Mouse (Mus musculus) CH12.LX (cell line): ENCODE data around the gene Acox2. TPM values are rescaled to one million over a fixed set of nuclear protein-coding genes. Genes with fewer than 3 reads are reported as not detected.

Source experiments
- DNase-seq: peaks from one replicate; pipeline ENCODE4 v3.0.0-alpha.2; 2013; ENCODE audit errors: extremely low read depth
- H3K27ac ChIP-seq: 2 replicates; pipeline ENCODE4 v1.5.1; 2012; ENCODE audit warnings: low read depth, mild to moderate bottlenecking, control low read depth, moderate library complexity; ENCODE audit not compliant: insufficient read depth
- H3K27me3 ChIP-seq: replicated peaks from 2 replicates; pipeline ENCODE3; 2012; ENCODE audit warnings: inconsistent platforms
- H3K36me3 ChIP-seq, 2 experiments: replicated peaks in 1 of 2; 2 replicates each; pipeline versions ENCODE3 to v1.6.1; 2012; ENCODE audit warnings: inconsistent platforms in 1 of 2, low read length in 1 of 2, mild to moderate bottlenecking in 1 of 2, mixed read lengths in 1 of 2, moderate library complexity in 1 of 2; ENCODE audit not compliant: control insufficient read depth in 1 of 2, insufficient read depth in 1 of 2
- H3K4me1 ChIP-seq, 2 experiments: 2 replicates each; pipeline ENCODE4 v1.6.1; 2012; ENCODE audit warnings: inconsistent platforms in 1 of 2, moderate library complexity in 1 of 2; ENCODE audit not compliant: insufficient read depth in 2 of 2, control insufficient read depth in 1 of 2
- H3K4me2 ChIP-seq: 2 replicates; pipeline ENCODE4 v1.6.1; 2012; ENCODE audit warnings: low read depth, mild to moderate bottlenecking, control low read depth; ENCODE audit not compliant: poor library complexity, insufficient read depth, severe bottlenecking
- H3K4me3 ChIP-seq, 3 experiments: fragments of 150-350 bp in 1 of 3; sonication (generic) in 1 of 3; replicated peaks in 1 of 3; 2 replicates each; pipeline versions ENCODE3 to v1.5.1; 2011 to 2012; ENCODE audit warnings: low read depth in 2 of 3, low read length in 2 of 3, mild to moderate bottlenecking in 2 of 3, moderate library complexity in 2 of 3, control low read depth in 1 of 3, improper control_type of control experiment in 1 of 3, inconsistent platforms in 1 of 3, mixed read lengths in 1 of 3; ENCODE audit not compliant: poor library complexity in 1 of 3
- H3K79me2 ChIP-seq: replicated peaks from 2 replicates; pipeline ENCODE4 v1.6.1; 2012; ENCODE audit warnings: mild to moderate bottlenecking, moderate library complexity; ENCODE audit not compliant: control insufficient read depth, poor library complexity, insufficient read depth, severe bottlenecking; ENCODE audit errors: extremely low read depth
- H3K9ac ChIP-seq: 2 replicates; pipeline ENCODE4 v1.6.1; 2012; ENCODE audit warnings: low read depth, mild to moderate bottlenecking, control low read depth, moderate library complexity; ENCODE audit not compliant: insufficient read depth
- H3K9me3 ChIP-seq: replicated peaks from 2 replicates; pipeline ENCODE3; 2012; ENCODE audit warnings: low read length, inconsistent platforms, mixed read lengths
- BHLHE40 ChIP-seq: IDR thresholded peaks from 2 replicates; pipeline ENCODE4 v1.6.1; 2011; ENCODE audit warnings: mild to moderate bottlenecking, low read depth, low read length, improper control_type of control experiment
- CHD1 ChIP-seq: IDR thresholded peaks from 2 replicates; pipeline ENCODE4 v1.6.1; 2012; ENCODE audit warnings: low read depth, low read length, improper control_type of control experiment, inconsistent platforms
- CHD2 ChIP-seq: IDR thresholded peaks from 2 replicates; pipeline ENCODE4 v1.6.1; 2011; ENCODE audit warnings: low read length, improper control_type of control experiment
- E2F4 ChIP-seq: IDR thresholded peaks from 2 replicates; pipeline ENCODE4 v1.6.1; 2011; ENCODE audit warnings: low read depth, low read length, improper control_type of control experiment; ENCODE audit not compliant: insufficient replicate concordance
- ELF1 ChIP-seq: IDR thresholded peaks from 2 replicates; pipeline ENCODE4 v1.6.1; 2014; ENCODE audit warnings: low read depth, mild to moderate bottlenecking, inconsistent platforms, low read length, improper control_type of control experiment
- EP300 ChIP-seq: IDR thresholded peaks from 2 replicates; pipeline ENCODE4 v1.6.1; 2011; ENCODE audit warnings: low read length, improper control_type of control experiment
- GABPA ChIP-seq: IDR thresholded peaks from 2 replicates; pipeline ENCODE4 v1.6.1; 2012; ENCODE audit warnings: low read depth, low read length, improper control_type of control experiment, inconsistent platforms; ENCODE audit not compliant: insufficient replicate concordance
- HCFC1 ChIP-seq: IDR thresholded peaks from 2 replicates; pipeline ENCODE4 v1.6.1; 2012; ENCODE audit warnings: low read depth, mild to moderate bottlenecking, inconsistent platforms, low read length, improper control_type of control experiment
- IRF4 ChIP-seq: IDR thresholded peaks from 2 replicates; pipeline ENCODE4 v1.6.1; 2014; ENCODE audit warnings: low read depth, mild to moderate bottlenecking, inconsistent platforms, low read length, improper control_type of control experiment
- JUN ChIP-seq: IDR thresholded peaks from 2 replicates; pipeline ENCODE4 v1.6.1; 2011; ENCODE audit warnings: low read depth, mild to moderate bottlenecking, low read length, improper control_type of control experiment, moderate library complexity; ENCODE audit not compliant: insufficient read depth
- JUND ChIP-seq: conservative IDR thresholded peaks from 2 replicates; pipeline ENCODE4 v1.6.1; 2011; ENCODE audit warnings: low read depth, low read length, improper control_type of control experiment
- KAT2A ChIP-seq: IDR thresholded peaks from 2 replicates; pipeline ENCODE4 v1.6.1; 2012; ENCODE audit warnings: low read length, improper control_type of control experiment, inconsistent platforms; ENCODE audit not compliant: insufficient replicate concordance
- MAFK ChIP-seq: IDR thresholded peaks from 2 replicates; pipeline ENCODE4 v1.6.1; 2011; ENCODE audit warnings: low read length, improper control_type of control experiment; ENCODE audit not compliant: insufficient replicate concordance
- MAX ChIP-seq: IDR thresholded peaks from 2 replicates; pipeline ENCODE4 v1.6.1; 2011; ENCODE audit warnings: low read length, improper control_type of control experiment
- MEF2A ChIP-seq: IDR thresholded peaks from 2 replicates; pipeline ENCODE4 v1.6.1; 2014; ENCODE audit warnings: low read depth, mild to moderate bottlenecking, inconsistent platforms, low read length, improper control_type of control experiment, borderline replicate concordance
- MXI1 ChIP-seq: IDR thresholded peaks from 2 replicates; pipeline ENCODE4 v1.6.1; 2011; ENCODE audit warnings: mild to moderate bottlenecking, low read depth, low read length, improper control_type of control experiment
- MYC ChIP-seq: IDR thresholded peaks from 2 replicates; pipeline ENCODE4 v1.6.1; 2011; ENCODE audit warnings: low read depth, mild to moderate bottlenecking, improper control_type of control experiment, low read length
- NELFE ChIP-seq: IDR thresholded peaks from 2 replicates; pipeline ENCODE4 v1.6.1; 2011; ENCODE audit warnings: low read depth, low read length, improper control_type of control experiment
- NRF1 ChIP-seq: IDR thresholded peaks from 2 replicates; pipeline ENCODE4 v1.6.1; 2014; ENCODE audit warnings: low read depth, mild to moderate bottlenecking, inconsistent platforms, low read length, improper control_type of control experiment, moderate library complexity
- PAX5 ChIP-seq: IDR thresholded peaks from 2 replicates; pipeline ENCODE4 v1.6.1; 2012; ENCODE audit warnings: low read length, inconsistent platforms, mixed read lengths
- POLR2A ChIP-seq: IDR thresholded peaks from 2 replicates; pipeline ENCODE4 v1.6.1; 2011; ENCODE audit warnings: low read depth, mild to moderate bottlenecking, improper control_type of control experiment, low read length
- POLR2AphosphoS2 ChIP-seq: IDR thresholded peaks from 2 replicates; pipeline ENCODE4 v1.6.1; 2011; ENCODE audit warnings: low read depth, low read length, improper control_type of control experiment
- RAD21 ChIP-seq: IDR thresholded peaks from 2 replicates; pipeline ENCODE4 v1.6.1; 2011; ENCODE audit warnings: low read depth, mild to moderate bottlenecking, low read length, improper control_type of control experiment, moderate library complexity
- RCOR1 ChIP-seq: conservative IDR thresholded peaks from 2 replicates; pipeline ENCODE4 v1.6.1; 2012; ENCODE audit warnings: low read depth, mild to moderate bottlenecking, inconsistent platforms, low read length, improper control_type of control experiment
- SIN3A ChIP-seq: IDR thresholded peaks from 2 replicates; pipeline ENCODE4 v1.6.1; 2012; ENCODE audit warnings: low read length, improper control_type of control experiment, inconsistent platforms
- SMC3 ChIP-seq: IDR thresholded peaks from 2 replicates; pipeline ENCODE4 v1.6.1; 2011; ENCODE audit warnings: low read depth, low read length, improper control_type of control experiment
- TCF12 ChIP-seq: IDR thresholded peaks from 2 replicates; pipeline ENCODE4 v1.6.1; 2014; ENCODE audit warnings: low read depth, mild to moderate bottlenecking, inconsistent platforms, low read length, improper control_type of control experiment
- UBTF ChIP-seq: IDR thresholded peaks from 2 replicates; pipeline ENCODE4 v1.6.1; 2012; ENCODE audit warnings: low read depth, mild to moderate bottlenecking, inconsistent platforms, low read length, improper control_type of control experiment, moderate library complexity
- USF1 ChIP-seq: IDR thresholded peaks from 2 replicates; pipeline ENCODE4 v1.6.1; 2014; ENCODE audit warnings: low read depth, mild to moderate bottlenecking, inconsistent platforms, low read length, improper control_type of control experiment
- USF2 ChIP-seq: conservative IDR thresholded peaks from 2 replicates; pipeline ENCODE4 v1.6.1; 2011; ENCODE audit warnings: low read depth, low read length, improper control_type of control experiment
- ZC3H11A ChIP-seq: IDR thresholded peaks from 2 replicates; pipeline ENCODE4 v1.6.1; 2012; ENCODE audit warnings: low read depth, mild to moderate bottlenecking, inconsistent platforms, low read length, improper control_type of control experiment
- ZMIZ1 ChIP-seq: IDR thresholded peaks from 2 replicates; pipeline ENCODE4 v1.6.1; 2012; ENCODE audit warnings: low read depth, mild to moderate bottlenecking, inconsistent platforms, low read length, improper control_type of control experiment
- ZNF384 ChIP-seq: IDR thresholded peaks from 2 replicates; pipeline ENCODE4 v1.6.1; 2012; ENCODE audit warnings: low read depth, low read length, improper control_type of control experiment, inconsistent platforms
- dilution Hi-C: fragments of 300-500 bp; cut with MboI; formaldehyde crosslinking; loops from 2 replicates; pipeline ENCODE4 v1.14.3; 2020; ENCODE audit warnings: low sequenced_read_pairs; ENCODE audit not compliant: extremely low pct_unique_long_range_greater_than_20kb, extremely low pct_ligation_motif_present
- in situ Hi-C: fragments of 300-500 bp; cut with MboI; formaldehyde crosslinking; loops from 3 replicates; pipeline ENCODE4 v1.14.3; 2019; ENCODE audit warnings: low sequenced_read_pairs, low pct_ligation_motif_present, low pct_unique_long_range_greater_than_20kb, mixed read lengths
- polyA plus RNA-seq: library from polyadenylated mRNA; unstranded; fragments of >175 nt; gene quantifications from 2 replicates; pipeline ENCODE4 v1.2.1, GENCODE M21; 2012; ENCODE audit warnings: low read depth; ENCODE audit not compliant: insufficient read length
- total RNA-seq, 2 experiments: library from RNA; depleted of rRNA; stranded (reverse); fragments of 300-350 nt in 1 of 2; fragments of >200 nt in 1 of 2; gene quantifications; 2 replicates each; pipeline ENCODE4 v1.2.3; 2012 to 2014

Acox2 gene
- total and polyA plus RNA-seq, 3 experiments = not detected

DNA sequence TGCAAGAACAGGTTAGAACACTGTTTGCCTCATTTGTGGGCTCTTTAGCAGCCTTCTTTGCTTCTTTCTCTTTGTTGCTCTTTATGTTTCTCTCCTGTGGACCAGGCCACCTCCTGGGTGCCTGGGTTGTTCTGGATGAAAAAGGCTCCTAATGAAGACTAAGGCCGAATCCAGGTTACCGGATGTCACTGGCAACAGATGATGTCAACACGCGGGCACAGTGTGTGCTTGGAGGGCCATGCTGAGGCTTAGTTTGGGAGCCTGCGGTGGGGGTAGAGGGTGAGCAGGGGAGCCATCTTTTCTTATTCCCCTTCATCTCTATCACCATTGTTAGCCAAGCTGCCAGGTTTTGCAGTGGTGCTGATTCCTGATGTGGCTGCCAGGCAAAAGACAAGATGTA is 51.6 kb downstream of the Acox2 start:
- H3K36me3 ChIP-seq = no peaks in the 10 kb centered on the region
- dilution Hi-C loops = no loop called here
- no peak overlapping the region for H3K4me2 ChIP-seq
- no peak overlapping the region for H3K4me3 ChIP-seq
- no peak for DNase-seq
- no peak overlapping the region for H3K27ac ChIP-seq
- H3K9me3 ChIP-seq = no peaks in the 10 kb centered on the region
- no peaks in the 10 kb centered on the region for H3K79me2 ChIP-seq
- in situ Hi-C loops = no loop called here
- H3K27me3 ChIP-seq = peaks cover 1% of the 10 kb centered on the region
- H3K9ac ChIP-seq = no peak overlapping the region
- no peaks in the 10 kb centered on the region; a peak in 1 of 4 replicates for H3K4me1 ChIP-seq
- no peak for TF ChIP-seq NRF1
- no peak for TF ChIP-seq RAD21
- TF ChIP-seq ZMIZ1 = no peak
- no peak for TF ChIP-seq SMC3
- TF ChIP-seq MAFK = no peak
- TF ChIP-seq KAT2A = no peak
- TF ChIP-seq USF1 = no peak
- TF ChIP-seq USF2 = no peak
- TF ChIP-seq MEF2A = no peak
- TF ChIP-seq HCFC1 = no peak
- TF ChIP-seq SIN3A = no peak
- TF ChIP-seq ELF1 = no peak
- no peak for TF ChIP-seq E2F4
- no peak for TF ChIP-seq MAX
- no peak for TF ChIP-seq PAX5
- TF ChIP-seq POLR2A = no peak
- TF ChIP-seq POLR2AphosphoS2 = no peak
- no peak for TF ChIP-seq RCOR1
- TF ChIP-seq BHLHE40 = no peak
- TF ChIP-seq ZC3H11A = no peak

DNA sequence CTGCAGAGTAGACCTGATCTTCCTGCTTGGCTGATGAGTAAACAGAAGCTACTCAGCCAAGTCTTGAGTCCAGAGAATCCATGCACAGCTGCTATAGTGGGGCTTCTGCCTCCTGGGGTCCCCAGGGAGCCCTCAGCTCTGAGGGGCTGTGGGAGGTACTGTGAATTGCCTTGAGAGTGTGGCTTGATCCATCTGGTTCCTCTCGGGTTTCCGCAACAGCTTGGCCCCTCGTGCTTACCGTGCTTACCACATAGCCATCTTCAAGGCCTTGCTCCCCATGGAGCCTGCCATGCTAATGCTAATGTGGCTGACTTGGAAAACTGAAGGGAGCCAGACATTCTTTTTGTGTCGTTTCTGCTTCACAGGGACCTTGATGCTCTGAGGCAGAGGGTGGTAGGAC is 52.0 kb downstream of the Acox2 start:
- Histone ChIP-seq H3K9me3 (no peaks in the 10 kb centered on the region), H3K9ac (no peak overlapping the region), H3K4me3 (no peak overlapping the region), H3K4me2 (no peak overlapping the region), H3K27ac (no peak overlapping the region), H3K36me3 (no peaks in the 10 kb centered on the region), H3K79me2 (no peaks in the 10 kb centered on the region), H3K4me1 (no peaks in the 10 kb centered on the region; a peak in 1 of 4 replicates), H3K27me3 (peaks cover 1% of the 10 kb centered on the region)
- dilution Hi-C loops (no loop called here), in situ Hi-C loops (no loop called here)
- DNase-seq = no peak
- TF ChIP-seq USF1 = no peak
- TF ChIP-seq RAD21 = no peak
- no peak for TF ChIP-seq CHD2
- TF ChIP-seq MAX = no peak
- no peak for TF ChIP-seq NRF1
- TF ChIP-seq MXI1 = no peak
- no peak for TF ChIP-seq TCF12
- no peak for TF ChIP-seq POLR2AphosphoS2
- TF ChIP-seq NELFE = no peak
- no peak for TF ChIP-seq USF2
- TF ChIP-seq ZNF384 = no peak
- TF ChIP-seq CHD1 = no peak
- TF ChIP-seq MYC = no peak
- TF ChIP-seq GABPA = no peak
- TF ChIP-seq JUN = no peak
- TF ChIP-seq EP300 = no peak
- TF ChIP-seq JUND = no peak
- TF ChIP-seq HCFC1 = no peak
- no peak for TF ChIP-seq UBTF
- TF ChIP-seq IRF4 = no peak
